Mouse (Mus musculus) megakaryocyte, embryonic 14.5 days (primary cell): ENCODE measurements around the gene Rab27a. TPM values are rescaled to one million over a fixed set of nuclear protein-coding genes. Genes with fewer than 3 reads are reported as not detected.

ENCODE experiments used
- H3K27me3 ChIP-seq: replicated peaks from 2 replicates; pipeline ENCODE3; 2012; ENCODE audit warnings: inconsistent platforms
- H3K36me3 ChIP-seq: replicated peaks from 2 replicates; pipeline ENCODE3; 2012; ENCODE audit warnings: low read length, inconsistent platforms, mixed read lengths
- H3K4me1 ChIP-seq: 2 replicates; pipeline ENCODE4 v1.6.1; 2012; ENCODE audit warnings: inconsistent platforms
- H3K4me3 ChIP-seq: replicated peaks from 2 replicates; pipeline ENCODE3; 2012; ENCODE audit warnings: moderate library complexity, mild to moderate bottlenecking, inconsistent platforms
- H3K9me3 ChIP-seq: 2 replicates; pipeline ENCODE4 v1.6.1; 2012; ENCODE audit warnings: inconsistent platforms
- FLI1 ChIP-seq: IDR thresholded peaks from 2 replicates; pipeline ENCODE4 v1.6.1; 2012; ENCODE audit warnings: low read length, inconsistent platforms, mixed read lengths
- GATA1 ChIP-seq: IDR thresholded peaks from 3 replicates; pipeline ENCODE4 v1.6.1; 2012; ENCODE audit warnings: mixed read lengths, low read length, inconsistent platforms, borderline replicate concordance
- polyA plus RNA-seq: library from polyadenylated mRNA; stranded (reverse); fragments of >175 nt; gene quantifications from 2 replicates; pipeline ENCODE4 v1.2.3, GENCODE M21; 2012; ENCODE audit warnings: low replicate concordance; ENCODE audit not compliant: insufficient read depth

Gene Rab27a
- polyA plus RNA-seq, 1 experiment = 34.3 TPM

DNA sequence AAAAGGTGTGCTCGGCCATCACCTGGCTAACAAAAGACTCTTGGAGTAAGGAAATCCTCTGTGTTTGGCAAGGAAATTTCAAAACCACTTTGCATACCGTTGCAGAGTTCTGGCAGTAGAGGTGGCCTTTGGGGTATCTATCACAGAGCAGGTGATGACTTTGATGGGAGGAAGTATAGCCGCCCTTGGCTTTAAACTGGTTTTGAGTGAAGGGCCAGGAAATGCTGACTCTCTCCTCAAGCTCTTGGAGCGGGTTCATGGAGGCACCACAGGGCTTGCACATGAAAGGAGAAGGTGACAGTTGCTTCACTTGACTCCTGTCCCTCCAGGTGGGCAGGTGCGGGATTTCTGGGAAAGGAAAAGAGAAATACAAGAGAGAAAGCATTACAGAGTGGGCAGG, 42.9 kb downstream of the Rab27a start:
- no peak overlapping the region for H3K4me3 ChIP-seq
- peaks cover 86% of the 10 kb centered on the region for H3K36me3 ChIP-seq
- no peak for TF ChIP-seq GATA1
- TF ChIP-seq FLI1 = no peak
- H3K4me1 ChIP-seq = peaks cover 66% of the 10 kb centered on the region
- H3K27me3 ChIP-seq = no peaks in the 10 kb centered on the region
- no peaks in the 10 kb centered on the region for H3K9me3 ChIP-seq

DNA sequence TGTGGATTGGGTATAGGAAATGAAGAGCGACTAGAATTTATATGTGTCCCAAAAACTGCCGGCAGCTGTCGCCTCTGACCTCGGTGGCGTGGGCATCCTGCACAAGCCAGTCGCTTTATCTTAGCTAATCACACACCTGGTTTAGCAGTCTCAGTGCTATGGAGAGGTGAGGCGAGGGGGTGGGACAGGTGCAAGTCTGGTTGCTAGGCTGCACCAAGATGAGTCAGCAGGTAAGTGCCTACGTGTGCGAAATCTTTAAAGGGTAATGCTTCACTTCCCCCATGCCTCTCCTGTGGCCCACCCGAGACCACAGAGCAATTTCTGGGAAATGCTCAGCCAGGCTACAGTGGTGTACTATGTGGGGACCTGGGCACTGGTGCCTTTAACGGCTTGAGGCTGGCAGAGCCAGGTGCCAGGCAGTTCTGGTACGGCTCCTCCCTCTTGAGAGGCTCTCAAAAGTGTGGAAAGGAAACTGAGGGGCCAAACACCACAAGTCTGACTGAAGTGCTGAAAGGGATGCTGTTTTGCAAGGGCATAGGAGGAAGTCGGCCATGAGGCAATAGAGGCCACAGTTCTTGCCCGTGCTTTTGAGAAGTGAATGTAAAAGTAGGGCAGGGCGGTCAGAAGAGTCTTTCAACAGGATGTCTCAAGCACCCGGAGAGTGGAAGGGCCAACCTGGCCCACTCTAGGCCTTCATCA, 44.7 kb downstream of the Rab27a start:
- peak overlapping the region; percentile 78 for H3K4me3 ChIP-seq
- H3K4me1 ChIP-seq = peaks cover 57% of the 10 kb centered on the region
- H3K9me3 ChIP-seq = no peaks in the 10 kb centered on the region
- H3K36me3 ChIP-seq = peaks cover 86% of the 10 kb centered on the region
- no peaks in the 10 kb centered on the region for H3K27me3 ChIP-seq
- no peak for TF ChIP-seq GATA1
- TF ChIP-seq FLI1 = no peak

DNA sequence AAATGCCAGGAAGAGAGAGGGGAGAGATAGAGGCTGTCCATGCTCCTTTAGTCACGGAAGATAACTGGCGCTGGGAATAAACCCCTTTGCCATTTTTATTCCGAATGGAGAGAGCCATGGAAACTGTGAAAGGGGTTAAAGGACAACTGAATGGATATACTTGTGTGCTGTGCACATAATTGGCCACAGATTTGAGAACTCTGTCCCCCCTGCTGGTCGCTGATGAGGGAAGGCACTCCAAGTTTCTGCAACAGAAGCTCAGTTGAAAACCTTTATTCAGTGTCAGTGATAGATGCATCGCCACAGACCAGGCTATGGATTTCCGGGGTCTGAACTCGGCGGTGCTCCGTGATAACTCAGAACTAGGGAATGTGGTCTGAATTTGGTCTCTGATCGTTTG, 45.5 kb downstream of the Rab27a start:
- H3K4me3 ChIP-seq = peak overlapping the region; percentile 78

DNA sequence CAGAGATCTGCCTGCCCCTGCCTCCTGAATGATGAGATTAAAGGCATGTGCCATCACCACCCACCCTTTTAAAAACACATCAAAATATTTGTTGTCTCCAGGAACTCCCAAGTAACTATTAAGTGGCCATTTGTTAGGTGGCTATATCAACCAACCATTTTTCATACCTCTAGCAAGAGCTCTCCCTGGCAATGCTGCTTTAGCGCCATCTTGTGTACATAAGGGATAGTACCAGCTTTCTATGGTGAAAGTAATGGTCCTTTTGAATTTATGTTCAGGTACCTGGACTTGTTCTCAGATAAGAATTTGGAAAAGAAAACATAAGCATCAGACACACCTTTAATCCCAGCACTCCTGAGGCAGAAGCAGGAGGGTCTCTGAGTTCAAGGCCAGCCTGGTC, 47.1 kb downstream of the Rab27a start:
- TF ChIP-seq GATA1 (no peak), FLI1 (no peak)
- H3K4me1 ChIP-seq = peaks cover 34% of the 10 kb centered on the region
- H3K4me3 ChIP-seq = no peak overlapping the region
- no peaks in the 10 kb centered on the region for H3K9me3 ChIP-seq
- peaks cover 86% of the 10 kb centered on the region for H3K36me3 ChIP-seq
- H3K27me3 ChIP-seq = no peaks in the 10 kb centered on the region

More for the DNA sequence above, 45.5 kb downstream of the Rab27a start:
- Histone ChIP-seq H3K4me1 (peaks cover 50% of the 10 kb centered on the region), H3K9me3 (no peaks in the 10 kb centered on the region), H3K36me3 (peaks cover 86% of the 10 kb centered on the region), H3K27me3 (no peaks in the 10 kb centered on the region)
- no peak for TF ChIP-seq FLI1
- TF ChIP-seq GATA1 = no peak

DNA sequence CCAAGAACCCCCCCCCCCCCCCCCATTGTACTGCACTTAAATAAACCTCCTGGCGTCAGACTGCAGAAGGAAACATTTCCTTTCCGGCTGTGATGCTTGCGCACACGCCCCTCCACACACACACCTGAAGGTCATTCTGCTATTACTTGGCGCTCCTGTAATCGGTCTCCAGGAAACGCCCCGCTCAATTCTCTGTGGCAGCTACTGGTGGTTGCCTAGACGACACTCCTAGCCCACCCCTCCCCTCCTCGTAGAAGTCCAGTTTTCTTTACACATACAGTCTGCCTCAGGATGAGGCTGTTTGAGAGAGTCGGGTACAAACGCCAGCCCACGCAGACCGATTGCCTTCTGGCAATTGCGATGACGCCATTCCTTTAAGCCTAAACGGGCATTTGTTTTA, 49.9 kb downstream of the Rab27a start:
- H3K27me3 ChIP-seq = no peaks in the 10 kb centered on the region
- peaks cover 19% of the 10 kb centered on the region for H3K4me1 ChIP-seq
- TF ChIP-seq GATA1 = no peak
- TF ChIP-seq FLI1 = no peak
- H3K9me3 ChIP-seq = no peaks in the 10 kb centered on the region
- H3K36me3 ChIP-seq = peaks cover 78% of the 10 kb centered on the region
- no peak overlapping the region for H3K4me3 ChIP-seq

DNA sequence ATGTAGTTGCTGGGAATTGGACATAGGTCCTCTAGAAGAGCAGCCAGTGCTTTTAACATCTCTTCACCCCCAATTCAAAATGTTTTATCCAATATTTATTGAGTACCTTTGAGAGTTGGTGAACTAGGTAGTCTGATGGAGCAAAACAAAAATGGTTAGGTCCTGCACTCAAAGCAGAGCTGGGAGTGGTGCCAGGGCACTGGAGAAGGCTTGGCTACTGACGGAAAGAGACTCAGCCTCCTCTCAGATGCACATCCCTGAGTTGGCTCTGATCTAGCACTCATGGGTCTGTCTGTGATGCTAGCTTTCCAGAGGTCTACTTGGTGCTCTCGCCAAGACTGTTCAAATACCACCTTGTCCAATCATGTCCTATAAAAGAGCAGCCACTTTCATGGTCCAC, 53.2 kb downstream of the Rab27a start:
- H3K4me3 ChIP-seq = no peak overlapping the region
- peaks cover 77% of the 10 kb centered on the region for H3K36me3 ChIP-seq
- TF ChIP-seq GATA1 (no peak), FLI1 (no peak)
- H3K4me1 ChIP-seq = peaks cover 9% of the 10 kb centered on the region
- H3K27me3 ChIP-seq = no peaks in the 10 kb centered on the region
- H3K9me3 ChIP-seq = peaks cover 10% of the 10 kb centered on the region

DNA sequence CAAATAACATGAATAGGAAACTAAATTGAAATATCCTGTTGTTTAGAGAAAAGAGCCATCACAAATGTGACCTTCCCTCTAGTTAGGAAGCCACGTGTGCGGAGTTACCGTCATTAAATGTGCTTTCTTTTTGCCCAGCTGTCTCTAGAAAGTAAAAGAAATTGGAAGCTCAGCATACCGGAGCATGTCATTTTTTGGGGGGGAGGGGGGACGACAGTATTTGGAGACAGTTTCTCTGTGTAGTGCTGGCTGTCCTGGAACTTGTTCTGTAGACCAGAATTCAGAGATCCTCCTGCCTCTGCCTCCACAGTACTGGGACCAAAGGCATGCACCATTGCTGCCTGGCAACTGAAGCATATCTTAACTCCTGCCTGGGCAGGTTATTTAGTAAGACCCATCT, 56.9 kb downstream of the Rab27a start, which contains the start of gene Khdc3:
Gene Khdc3 (plus strand): TSS at position 301 of the 400 bp plus-strand sequence.
- TF ChIP-seq GATA1 = no peak
- no peak for TF ChIP-seq FLI1
- no peak within 1 kb of the TSS for H3K4me3 ChIP-seq
- H3K36me3 ChIP-seq = peaks cover 58% of the 10 kb centered on the region
- H3K4me1 ChIP-seq = peaks cover 29% of the 10 kb centered on the region
- no peaks in the 10 kb centered on the region for H3K27me3 ChIP-seq
- peaks cover 20% of the 10 kb centered on the region for H3K9me3 ChIP-seq

DNA sequence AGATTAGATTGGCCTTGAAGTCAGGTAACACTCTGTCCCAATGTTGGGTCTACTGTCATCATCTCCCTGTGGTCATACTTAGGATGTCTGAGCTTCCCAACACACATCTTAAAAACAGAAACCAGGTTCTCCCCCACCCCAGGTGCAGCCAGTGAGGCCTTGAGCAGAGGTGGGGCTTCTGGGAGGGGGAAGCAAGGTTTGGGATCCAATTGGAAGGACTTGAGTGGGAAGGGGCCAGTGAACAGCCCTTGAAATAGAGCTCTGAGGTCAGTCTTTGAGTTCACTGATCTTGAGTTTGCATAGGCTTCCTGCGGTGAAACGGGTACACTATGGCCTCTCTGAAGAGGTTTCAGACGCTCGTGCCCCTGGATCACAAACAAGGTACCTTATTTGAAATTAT, 57.5 kb downstream of the Rab27a start, which contains the start of gene Gm20509:
Gene Gm20509 (plus strand): TSS at position 290 of the 400 bp plus-strand sequence.
- peaks cover 52% of the 10 kb centered on the region for H3K36me3 ChIP-seq
- H3K4me3 ChIP-seq = peak within 1 kb of the TSS; percentile 10
- TF ChIP-seq GATA1 (no peak), FLI1 (no peak)
- H3K4me1 ChIP-seq = peaks cover 35% of the 10 kb centered on the region
- H3K27me3 ChIP-seq = no peaks in the 10 kb centered on the region
- H3K9me3 ChIP-seq = peaks cover 20% of the 10 kb centered on the region

DNA sequence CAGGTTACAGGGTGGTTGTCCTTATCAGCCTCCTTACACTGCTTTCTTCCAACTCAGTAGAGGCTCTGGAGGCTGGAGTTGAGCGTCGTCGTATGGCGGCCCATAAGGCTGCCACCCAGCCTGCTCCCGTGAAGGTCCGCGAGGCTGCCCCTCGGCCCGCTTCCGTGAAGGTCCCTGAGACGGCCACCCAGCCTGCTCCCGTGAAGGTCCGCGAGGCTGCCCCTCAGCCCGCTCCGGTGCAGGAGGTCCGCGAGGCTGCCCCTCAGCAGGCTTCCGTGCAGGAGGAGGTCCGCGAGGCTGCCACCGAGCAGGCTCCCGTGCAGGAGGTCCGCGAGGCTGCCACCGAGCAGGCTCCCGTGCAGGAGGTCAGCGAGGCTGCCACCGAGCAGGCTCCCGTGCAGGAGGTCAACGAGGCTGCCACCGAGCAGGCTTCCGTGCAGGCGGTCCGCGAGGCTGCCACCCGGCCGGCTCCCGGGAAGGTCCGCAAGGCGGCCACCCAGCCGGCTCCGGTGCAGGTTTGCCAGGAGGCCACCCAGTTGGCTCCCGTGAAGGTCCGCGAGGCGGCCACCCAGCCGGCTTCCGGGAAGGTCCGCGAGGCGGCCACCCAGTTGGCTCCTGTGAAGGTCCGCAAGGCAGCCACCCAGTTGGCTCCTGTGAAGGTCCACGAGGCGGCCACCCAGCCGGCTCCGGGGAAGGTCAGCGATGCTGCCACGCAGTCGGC, 58.7 kb downstream of the Rab27a start:
- Histone ChIP-seq H3K4me1 (peaks cover 40% of the 10 kb centered on the region), H3K9me3 (peaks cover 20% of the 10 kb centered on the region), H3K4me3 (peak overlapping the region; percentile 10), H3K36me3 (peaks cover 46% of the 10 kb centered on the region), H3K27me3 (no peaks in the 10 kb centered on the region)
- TF ChIP-seq GATA1 = no peak
- TF ChIP-seq FLI1 = no peak

DNA sequence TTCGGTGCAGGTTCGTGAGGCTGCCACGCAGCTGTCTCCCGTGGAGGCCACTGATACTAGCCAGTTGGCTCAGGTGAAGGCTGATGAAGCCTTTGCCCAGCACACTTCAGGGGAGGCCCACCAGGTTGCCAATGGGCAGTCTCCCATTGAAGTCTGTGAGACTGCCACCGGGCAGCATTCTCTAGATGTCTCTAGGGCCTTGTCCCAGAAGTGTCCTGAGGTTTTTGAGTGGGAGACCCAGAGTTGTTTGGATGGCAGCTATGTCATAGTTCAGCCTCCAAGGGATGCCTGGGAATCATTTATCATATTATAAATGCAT, 59.2 kb downstream of the Rab27a start:
- no peak overlapping the region for H3K4me3 ChIP-seq
- peaks cover 41% of the 10 kb centered on the region for H3K4me1 ChIP-seq
- TF ChIP-seq GATA1 (no peak), FLI1 (no peak)
- peaks cover 20% of the 10 kb centered on the region for H3K9me3 ChIP-seq
- H3K36me3 ChIP-seq = peaks cover 42% of the 10 kb centered on the region
- H3K27me3 ChIP-seq = no peaks in the 10 kb centered on the region
